Mouse (Mus musculus): ENCODE data around the gene Hao1.

Hao1 gene

GRCm38 (mm10) chr2:134462321-134462720 is 91.8 kb downstream of the Hao1 start:
- DNase-seq (ENCODE audit: low spot score) = no peak

- no peak for DNase-seq (ENCODE audit: low spot score)
Measured at GRCm38 (mm10) chr2:134460831-134461230, 93.3 kb downstream of the Hao1 start.

GRCm38 (mm10) chr2:134456065-134456505 is 98.1 kb downstream of the Hao1 start:
- DNase-seq (ENCODE audit: low spot score) = no peak

GRCm38 (mm10) chr2:134452748-134453147 is 101.4 kb downstream of the Hao1 start:
- no peak for DNase-seq (ENCODE audit: low spot score)

- no peak for DNase-seq (ENCODE audit: low spot score)
Measured at GRCm38 (mm10) chr2:134450976-134451375, 103.2 kb downstream of the Hao1 start.

Data from spleen, adult 12 weeks (tissue).